Mouse (Mus musculus): Measurements from ENCODE around the gene Rassf8. TPM values are rescaled to one million over a fixed set of nuclear protein-coding genes. Genes with fewer than 3 reads are reported as not detected.

The Rassf8 gene
- polyA plus RNA-seq, 1 experiment: 15.7 TPM

DNA sequence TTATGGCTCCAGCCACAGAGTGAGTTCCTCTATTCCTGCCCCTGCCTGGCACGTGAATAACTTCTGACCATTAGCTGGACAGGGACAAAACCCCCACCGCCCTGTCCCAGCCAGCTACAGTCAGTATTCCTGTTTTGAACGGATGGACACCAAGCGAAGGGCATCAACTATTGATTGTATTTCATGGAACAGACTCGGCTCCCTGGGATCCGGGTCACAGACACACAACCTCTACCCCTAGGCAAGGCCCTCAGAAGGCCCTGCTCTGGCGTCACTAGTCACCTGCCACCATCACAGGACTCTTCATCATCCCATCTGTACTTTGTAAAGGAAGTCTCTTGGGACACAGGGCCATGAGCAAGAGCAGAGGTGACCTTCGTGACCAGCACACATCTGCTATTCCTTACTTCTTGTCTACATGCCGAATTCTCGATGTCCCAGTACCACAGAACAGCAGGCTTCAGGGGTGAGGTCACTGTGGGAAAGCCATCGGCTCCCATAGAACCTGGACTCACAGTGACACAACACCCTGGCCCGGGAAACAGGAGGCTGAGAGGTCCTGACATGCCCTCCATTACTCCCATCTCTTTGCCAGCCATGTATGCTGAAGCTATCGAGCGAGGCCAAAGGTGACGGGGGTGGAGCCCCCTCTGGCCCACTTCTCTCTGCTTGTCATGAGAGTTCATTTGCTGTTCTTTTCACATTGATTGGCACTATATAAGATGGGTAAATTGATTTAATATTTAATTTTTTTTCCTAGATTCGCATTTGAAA, 82.7 kb downstream of the Rassf8 start:
- no peak for DNase-seq (ENCODE audit: low read depth)
- no peak for TF ChIP-seq POLR2A (IDR thresholded peaks at IDR 0.05; ENCODE audit: borderline replicate concordance, extremely low read depth, insufficient read depth, insufficient read length, poor library complexity, severe bottlenecking)
- TF ChIP-seq CTCF (IDR thresholded peaks at IDR 0.05; ENCODE audit: borderline replicate concordance, extremely low read depth, insufficient read depth, insufficient read length): no peak

DNA sequence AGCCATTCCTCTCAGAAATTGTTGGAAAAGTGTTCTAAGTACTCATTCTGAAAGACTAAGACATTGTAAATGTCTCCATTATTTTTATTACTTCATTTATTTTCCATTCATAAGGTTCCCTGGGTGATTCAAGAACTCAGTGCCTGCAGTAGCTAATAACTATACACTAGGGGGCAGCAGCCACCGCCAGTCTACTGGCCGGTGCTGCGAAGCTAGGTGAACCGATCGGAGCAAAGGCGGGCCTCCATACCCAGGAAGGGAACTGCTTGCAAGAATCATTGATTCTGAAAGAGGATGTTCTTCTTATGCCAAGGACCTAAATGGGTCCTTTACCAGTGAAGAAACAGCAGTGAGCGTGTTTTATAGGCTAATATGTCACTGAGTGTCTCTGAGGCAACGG, 83.6 kb downstream of the Rassf8 start:
- peak; percentile 89 for DNase-seq (ENCODE audit: low read depth)
- TF ChIP-seq POLR2A (IDR thresholded peaks at IDR 0.05; ENCODE audit: borderline replicate concordance, extremely low read depth, insufficient read depth, insufficient read length, poor library complexity, severe bottlenecking): no peak
- TF ChIP-seq CTCF (IDR thresholded peaks at IDR 0.05; ENCODE audit: borderline replicate concordance, extremely low read depth, insufficient read depth, insufficient read length): peak; percentile 90

DNA sequence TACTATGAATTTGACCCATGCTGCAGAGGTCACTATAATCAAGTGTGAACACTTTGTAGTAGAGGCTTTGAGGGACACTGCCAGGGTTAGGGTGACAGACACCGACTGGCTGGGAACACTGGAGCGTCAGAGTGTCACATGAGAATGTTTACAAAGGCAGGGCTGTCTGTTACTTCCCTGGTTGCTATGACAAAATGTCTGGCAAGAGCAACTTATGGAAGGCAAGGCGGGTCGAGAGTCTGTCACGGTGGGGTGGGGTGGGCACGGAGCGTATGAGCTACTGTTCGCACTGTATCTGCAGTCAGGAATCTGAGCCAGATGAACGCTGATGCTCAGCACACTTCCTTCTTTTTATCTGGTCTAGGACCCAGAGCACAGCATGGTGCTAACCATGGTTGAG, 84.1 kb downstream of the Rassf8 start:
- TF ChIP-seq CTCF (IDR thresholded peaks at IDR 0.05; ENCODE audit: borderline replicate concordance, extremely low read depth, insufficient read depth, insufficient read length): no peak
- TF ChIP-seq POLR2A (IDR thresholded peaks at IDR 0.05; ENCODE audit: borderline replicate concordance, extremely low read depth, insufficient read depth, insufficient read length, poor library complexity, severe bottlenecking): no peak
- peak; percentile 83 for DNase-seq (ENCODE audit: low read depth)

DNA sequence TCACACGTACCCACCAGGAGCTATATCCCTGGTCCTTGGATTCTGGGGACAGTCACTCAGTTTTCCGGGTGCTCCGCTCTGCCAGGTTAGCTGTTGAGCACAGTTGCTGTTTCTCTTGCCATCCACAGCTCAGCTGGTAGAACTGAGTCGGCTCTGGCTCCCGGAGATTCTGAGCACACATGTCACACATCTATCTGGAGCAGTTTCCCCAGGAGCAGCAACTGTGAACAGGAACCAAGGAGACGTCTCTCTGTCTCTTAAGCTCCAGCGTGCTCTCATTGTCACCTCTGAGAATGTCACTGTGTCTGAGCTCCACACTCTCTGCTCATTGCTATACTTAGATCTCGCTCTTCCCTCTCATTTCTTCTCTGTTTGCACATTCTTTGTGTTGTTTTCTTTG, 86.4 kb downstream of the Rassf8 start:
- peak; percentile 31 for DNase-seq (ENCODE audit: low read depth)
- no peak for TF ChIP-seq CTCF (IDR thresholded peaks at IDR 0.05; ENCODE audit: borderline replicate concordance, extremely low read depth, insufficient read depth, insufficient read length)
- no peak for TF ChIP-seq POLR2A (IDR thresholded peaks at IDR 0.05; ENCODE audit: borderline replicate concordance, extremely low read depth, insufficient read depth, insufficient read length, poor library complexity, severe bottlenecking)

DNA sequence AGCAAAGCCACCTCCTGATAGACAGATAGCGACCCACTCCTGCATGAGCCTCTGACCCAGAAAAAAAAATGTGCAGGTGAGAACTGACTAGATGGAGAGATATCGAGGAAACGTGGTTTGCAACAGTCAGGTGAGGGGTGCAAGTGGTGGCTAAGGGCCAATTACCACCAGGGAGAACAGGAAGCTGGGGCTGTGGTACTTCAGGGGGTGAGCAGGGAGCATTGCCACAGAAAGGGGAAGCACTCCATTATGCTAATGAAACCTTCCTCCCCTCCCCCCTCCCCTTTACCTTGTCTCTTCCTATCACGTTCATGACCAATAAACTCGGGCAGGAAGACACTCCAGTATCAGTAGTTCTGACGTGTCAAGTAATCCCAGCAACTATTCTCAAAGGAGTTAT, 88.8 kb downstream of the Rassf8 start:
- DNase-seq (ENCODE audit: low read depth): no peak
- TF ChIP-seq CTCF (IDR thresholded peaks at IDR 0.05; ENCODE audit: borderline replicate concordance, extremely low read depth, insufficient read depth, insufficient read length) (no peak), POLR2A (IDR thresholded peaks at IDR 0.05; ENCODE audit: borderline replicate concordance, extremely low read depth, insufficient read depth, insufficient read length, poor library complexity, severe bottlenecking) (no peak)

DNA sequence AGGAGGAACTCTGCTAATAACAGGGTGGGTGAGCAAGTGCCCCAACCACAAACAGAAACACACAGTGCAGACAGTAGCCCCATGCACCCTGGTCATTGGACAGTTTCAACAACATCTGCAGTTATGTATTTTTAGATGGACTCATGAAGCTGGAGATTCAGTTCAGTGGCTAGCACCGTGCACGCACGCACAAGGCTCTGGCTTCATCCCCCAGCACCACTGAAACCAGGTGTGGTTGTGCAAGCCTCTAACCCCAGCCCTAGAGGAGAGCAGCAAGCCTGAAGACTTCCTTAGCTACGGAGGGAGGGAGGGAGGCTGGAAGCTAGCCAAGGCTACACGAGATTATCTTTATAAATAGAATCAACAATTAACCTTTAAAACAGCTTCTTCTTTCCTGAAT, 99.1 kb downstream of the Rassf8 start:
- DNase-seq (ENCODE audit: low read depth): no peak
- no peak for TF ChIP-seq POLR2A (IDR thresholded peaks at IDR 0.05; ENCODE audit: borderline replicate concordance, extremely low read depth, insufficient read depth, insufficient read length, poor library complexity, severe bottlenecking)
- TF ChIP-seq CTCF (IDR thresholded peaks at IDR 0.05; ENCODE audit: borderline replicate concordance, extremely low read depth, insufficient read depth, insufficient read length): no peak

DNA sequence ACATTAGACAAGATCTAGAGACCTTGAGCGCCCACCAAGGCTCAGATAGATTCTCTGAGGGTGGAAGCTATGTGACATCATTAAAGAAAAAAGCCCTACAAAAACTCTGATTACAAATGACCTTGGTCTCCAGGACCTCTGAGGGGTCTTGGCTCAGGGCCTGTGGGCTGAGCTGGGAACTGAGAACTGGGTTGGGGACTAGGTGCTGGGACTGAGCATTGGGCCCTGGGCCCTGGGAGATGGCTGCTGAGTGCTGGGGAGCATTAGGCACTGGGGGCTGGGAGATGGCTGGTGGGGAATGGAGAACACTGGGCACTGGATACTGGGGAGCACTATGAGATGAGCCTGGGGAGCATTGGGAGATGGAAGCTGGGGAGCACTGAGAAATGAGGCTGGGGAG, 99.5 kb downstream of the Rassf8 start:
- no peak for DNase-seq (ENCODE audit: low read depth)
- TF ChIP-seq POLR2A (IDR thresholded peaks at IDR 0.05; ENCODE audit: borderline replicate concordance, extremely low read depth, insufficient read depth, insufficient read length, poor library complexity, severe bottlenecking) (no peak), CTCF (IDR thresholded peaks at IDR 0.05; ENCODE audit: borderline replicate concordance, extremely low read depth, insufficient read depth, insufficient read length) (no peak)

DNA sequence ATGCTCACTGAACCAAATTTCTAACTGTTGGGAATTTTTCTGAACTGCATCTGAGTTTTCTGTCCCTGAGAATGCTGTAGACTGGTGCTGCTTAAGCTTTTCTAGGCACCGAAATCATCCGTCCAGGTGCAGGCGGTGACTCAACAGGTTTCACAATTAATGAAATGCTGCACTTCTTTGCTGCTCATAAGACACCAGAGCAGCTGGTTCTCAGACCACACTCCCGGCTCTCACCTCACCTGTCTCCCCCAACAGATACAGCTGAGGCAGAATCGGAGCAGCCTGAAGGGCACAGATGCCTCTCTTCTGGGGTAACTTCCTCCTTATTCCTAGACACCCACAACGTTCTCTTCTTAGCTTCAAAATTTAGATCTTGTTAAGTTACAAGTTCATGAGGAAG, 100.4 kb downstream of the Rassf8 start:
- TF ChIP-seq POLR2A (IDR thresholded peaks at IDR 0.05; ENCODE audit: borderline replicate concordance, extremely low read depth, insufficient read depth, insufficient read length, poor library complexity, severe bottlenecking) (no peak), CTCF (IDR thresholded peaks at IDR 0.05; ENCODE audit: borderline replicate concordance, extremely low read depth, insufficient read depth, insufficient read length) (no peak)
- DNase-seq (ENCODE audit: low read depth): no peak

DNA sequence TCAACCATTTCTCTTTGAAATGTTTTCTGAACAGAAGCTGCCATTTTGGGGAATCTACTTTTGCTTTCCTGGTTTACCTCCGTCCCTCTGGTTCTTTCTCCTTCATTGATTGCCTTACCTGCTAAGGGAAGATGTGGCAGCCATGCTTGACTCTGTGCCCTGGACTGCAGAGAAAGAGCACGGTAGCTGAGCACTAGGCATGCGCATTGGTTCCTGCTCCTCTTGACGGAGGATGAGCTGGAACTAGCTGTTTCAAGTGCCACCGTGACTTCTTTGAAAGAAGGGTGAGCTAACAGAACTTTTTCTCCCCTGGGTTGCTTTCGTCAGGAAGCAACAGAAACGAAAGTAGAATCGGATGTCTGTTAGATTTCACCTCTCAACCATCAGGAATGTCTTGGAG, 101.1 kb downstream of the Rassf8 start:
- no peak for DNase-seq (ENCODE audit: low read depth)
- TF ChIP-seq POLR2A (IDR thresholded peaks at IDR 0.05; ENCODE audit: borderline replicate concordance, extremely low read depth, insufficient read depth, insufficient read length, poor library complexity, severe bottlenecking) (no peak), CTCF (IDR thresholded peaks at IDR 0.05; ENCODE audit: borderline replicate concordance, extremely low read depth, insufficient read depth, insufficient read length) (no peak)

DNA sequence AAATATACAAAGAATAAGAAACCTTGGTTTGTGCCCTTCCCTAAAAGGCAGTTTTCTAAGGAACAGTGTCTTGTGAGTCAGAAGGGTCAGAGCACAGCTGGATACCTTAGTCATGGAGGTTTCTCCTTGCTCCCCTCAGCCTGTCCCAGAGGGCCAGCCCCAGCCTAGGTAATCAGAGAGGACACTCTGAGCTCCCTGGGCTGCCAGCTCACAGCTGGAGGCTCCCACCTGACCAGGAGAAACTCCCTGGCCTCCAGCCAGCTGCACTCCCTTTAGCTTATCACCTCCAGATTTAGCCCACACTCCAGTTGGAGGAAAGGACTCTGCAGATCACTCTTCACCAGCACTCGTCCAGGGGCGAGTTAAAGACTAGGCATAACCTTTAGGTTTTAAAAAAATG, 104.2 kb downstream of the Rassf8 start:
- DNase-seq (ENCODE audit: low read depth): no peak
- no peak for TF ChIP-seq CTCF (IDR thresholded peaks at IDR 0.05; ENCODE audit: borderline replicate concordance, extremely low read depth, insufficient read depth, insufficient read length)
- no peak for TF ChIP-seq POLR2A (IDR thresholded peaks at IDR 0.05; ENCODE audit: borderline replicate concordance, extremely low read depth, insufficient read depth, insufficient read length, poor library complexity, severe bottlenecking)

DNA sequence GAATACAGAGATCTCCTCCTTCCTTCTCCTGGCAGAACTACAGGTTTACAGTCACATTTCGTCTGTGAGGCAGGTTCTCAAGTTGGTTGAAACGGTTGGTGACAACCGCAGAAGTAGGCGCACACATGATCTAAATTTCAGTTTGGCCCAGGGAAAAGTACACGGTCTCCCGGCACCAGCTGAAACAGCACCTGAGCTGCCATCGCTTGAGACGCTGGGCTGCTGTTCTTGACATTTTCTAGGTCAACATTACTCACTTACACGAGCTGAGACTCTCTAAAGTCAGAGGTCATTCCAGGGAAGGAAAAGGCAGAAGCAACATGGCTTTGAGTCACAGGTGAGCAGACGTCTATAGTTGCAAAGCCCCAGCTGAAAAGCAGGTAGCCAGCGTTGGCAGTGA, 105.4 kb downstream of the Rassf8 start:
- TF ChIP-seq CTCF (IDR thresholded peaks at IDR 0.05; ENCODE audit: borderline replicate concordance, extremely low read depth, insufficient read depth, insufficient read length): no peak
- no peak for TF ChIP-seq POLR2A (IDR thresholded peaks at IDR 0.05; ENCODE audit: borderline replicate concordance, extremely low read depth, insufficient read depth, insufficient read length, poor library complexity, severe bottlenecking)
- no peak for DNase-seq (ENCODE audit: low read depth)

DNA sequence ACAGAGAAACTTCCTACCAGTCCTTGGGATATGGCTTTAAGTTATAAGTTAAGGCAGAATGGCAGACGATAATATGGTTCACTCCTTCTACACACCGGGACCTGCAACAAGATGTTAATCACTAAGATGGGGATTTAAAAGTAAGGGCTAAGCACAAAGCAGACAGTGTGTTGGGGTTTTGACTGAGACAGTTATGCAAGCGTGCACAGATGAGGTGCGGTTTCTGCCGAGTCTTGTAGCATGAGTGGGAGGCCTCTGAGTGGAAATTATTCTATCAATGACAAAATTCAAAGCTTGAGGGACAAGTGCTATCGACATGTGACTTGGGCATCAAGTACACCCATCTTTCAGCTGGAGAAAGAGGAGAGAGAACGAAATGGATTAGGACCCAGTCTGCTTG, 106.2 kb downstream of the Rassf8 start:
- DNase-seq (ENCODE audit: low read depth): no peak
- TF ChIP-seq POLR2A (IDR thresholded peaks at IDR 0.05; ENCODE audit: borderline replicate concordance, extremely low read depth, insufficient read depth, insufficient read length, poor library complexity, severe bottlenecking) (no peak), CTCF (IDR thresholded peaks at IDR 0.05; ENCODE audit: borderline replicate concordance, extremely low read depth, insufficient read depth, insufficient read length) (no peak)
